Mouse (Mus musculus) ovary, adult 18-20 months (tissue): ENCODE measurements at regions not wholly inside any gene's neighbourhood (a gene's known extent, or its start where the extent isn't known, plus 50 kb on each side); places are given as distances from the start of the nearest gene placed in this dataset.
"Not testable (repeated sequence)": the region's sequence is repeated elsewhere in the genome, so short reads cannot be mapped to it uniquely, and the experiment has no call there.

Experiments
- DNase-seq: peaks from one replicate; pipeline ENCODE4 v3.0.0; 2022; ENCODE audit warnings: low spot score, mixed read lengths

DNA sequence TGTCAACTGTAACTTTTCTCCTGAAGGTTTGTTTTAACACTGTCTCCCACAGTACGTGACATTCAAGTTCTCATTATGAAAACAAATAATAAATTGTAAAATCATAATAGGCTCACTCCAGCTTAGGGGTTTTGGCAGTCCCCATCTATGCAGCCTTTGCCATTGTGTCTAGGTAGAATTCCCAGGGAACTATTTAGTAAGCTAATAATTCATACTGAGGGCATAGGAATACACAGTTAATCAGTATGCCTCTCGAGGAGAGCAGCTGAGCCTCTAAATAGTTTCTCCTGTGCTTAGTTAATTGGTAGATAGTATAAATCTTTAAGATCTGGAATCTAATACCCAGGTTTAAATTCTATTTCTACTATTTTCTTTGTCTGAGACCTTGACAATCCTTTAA, 191.7 kb downstream of the Tprg start:
- no peak for DNase-seq

DNA sequence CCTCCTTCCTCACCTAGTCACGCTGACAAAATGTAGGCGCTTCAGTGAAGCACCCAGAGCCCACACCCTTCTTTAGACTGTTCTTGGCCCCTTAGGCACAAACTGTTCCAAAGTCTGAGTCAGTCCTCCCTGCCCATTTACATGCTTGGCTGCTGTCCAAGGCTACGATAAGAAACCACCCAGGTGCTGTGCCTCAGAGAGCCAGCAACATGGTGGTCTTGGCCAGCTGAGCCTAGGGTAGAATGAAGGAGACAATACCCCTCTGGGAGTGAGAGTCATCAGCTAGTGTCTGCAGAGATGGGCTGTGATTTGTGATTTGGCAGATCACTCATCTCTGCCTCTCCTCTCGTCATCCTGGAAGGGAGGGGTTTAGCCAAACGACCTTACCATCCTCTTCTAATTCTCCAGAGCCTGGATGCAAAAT, 197.2 kb downstream of the Tprg start:
- DNase-seq = peak; percentile 6

DNA sequence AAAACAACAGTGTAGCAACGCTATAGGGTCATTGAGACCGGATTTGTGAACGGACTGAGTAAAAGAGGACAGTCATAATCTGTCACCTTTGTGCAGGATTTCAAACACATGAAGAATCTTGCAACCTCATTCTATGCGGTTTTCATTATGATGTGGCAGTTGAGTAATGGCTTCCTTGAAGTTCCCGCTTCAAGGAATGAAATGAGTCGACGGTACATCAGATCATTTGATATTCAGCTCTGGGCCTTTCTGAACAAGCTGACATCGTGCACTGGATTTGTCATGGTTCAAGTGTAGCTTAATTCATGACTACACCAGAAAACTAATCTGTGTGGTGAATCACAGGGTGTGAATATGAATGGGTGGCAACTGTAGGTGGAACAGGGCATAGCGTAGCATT, 198.4 kb downstream of the Tprg start:
- DNase-seq = no peak

DNA sequence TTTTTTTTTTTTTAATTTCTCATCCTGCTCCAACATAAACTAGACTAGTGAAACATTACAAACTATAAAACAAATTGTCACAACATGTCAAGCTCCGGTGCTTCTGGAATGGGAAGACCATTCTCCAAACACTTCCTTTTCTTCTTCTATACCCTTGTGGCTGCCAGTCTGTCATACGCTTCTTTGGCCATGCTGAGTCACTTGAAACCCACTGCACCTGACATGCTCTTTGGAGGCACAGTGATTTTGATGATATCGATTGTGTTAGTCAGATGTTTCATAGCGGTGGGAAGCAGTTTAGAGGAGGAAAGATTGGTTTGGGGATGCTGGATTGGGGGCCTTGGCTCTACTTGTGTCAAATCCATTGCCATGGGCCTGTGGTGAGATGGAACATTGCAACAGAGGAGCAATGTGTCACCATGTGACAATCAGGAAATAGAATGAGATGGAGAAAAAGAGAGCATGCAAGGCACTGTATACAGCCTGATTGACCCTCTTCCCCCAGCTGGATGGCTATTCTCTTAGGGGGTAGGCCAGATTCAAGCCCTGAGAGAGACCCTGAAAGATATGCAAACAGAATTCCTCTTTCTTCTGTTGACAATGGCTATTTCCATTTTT, 197.0 kb upstream of the Trp63 start:
- DNase-seq = no peak

DNA sequence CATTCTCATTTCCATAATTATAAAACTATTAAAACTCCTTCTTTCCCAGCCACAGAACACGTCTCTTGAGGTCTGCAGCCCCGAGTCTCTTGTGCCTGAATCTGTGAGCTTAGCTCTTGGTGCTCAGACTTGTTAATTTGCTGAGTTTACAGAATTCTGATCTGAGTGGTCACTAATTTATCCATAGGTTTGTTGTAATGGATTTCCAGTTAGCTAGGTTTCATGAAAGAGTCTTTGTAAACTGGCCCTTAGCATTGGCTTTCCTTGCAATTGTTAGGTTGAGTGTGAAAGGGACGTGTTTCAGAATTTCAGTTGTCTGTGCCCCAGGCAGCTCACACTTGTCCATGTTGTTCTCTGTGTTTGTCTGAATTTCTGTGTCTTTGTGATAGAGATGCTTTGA, 192.7 kb upstream of the Trp63 start:
- no peak for DNase-seq

DNA sequence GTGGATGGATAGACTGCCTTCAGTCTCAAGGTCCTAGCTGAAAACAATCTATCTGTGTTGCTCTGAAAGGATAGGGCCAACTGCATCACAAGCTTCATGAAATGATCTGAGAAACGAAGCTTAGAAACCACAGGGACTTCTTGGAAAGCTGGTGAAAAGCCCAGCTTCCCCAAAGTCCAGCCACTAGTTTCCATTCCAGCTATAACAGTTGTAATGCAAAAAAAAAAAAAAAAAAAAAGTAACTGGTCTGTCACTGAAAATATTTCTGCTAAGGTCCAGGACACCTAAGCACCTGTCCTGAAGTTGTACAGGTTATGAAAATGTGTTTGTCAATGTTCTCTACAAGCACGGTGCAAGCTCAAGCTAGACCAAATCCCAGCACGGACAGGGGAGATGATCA, 189.4 kb upstream of the Trp63 start:
- no peak for DNase-seq

DNA sequence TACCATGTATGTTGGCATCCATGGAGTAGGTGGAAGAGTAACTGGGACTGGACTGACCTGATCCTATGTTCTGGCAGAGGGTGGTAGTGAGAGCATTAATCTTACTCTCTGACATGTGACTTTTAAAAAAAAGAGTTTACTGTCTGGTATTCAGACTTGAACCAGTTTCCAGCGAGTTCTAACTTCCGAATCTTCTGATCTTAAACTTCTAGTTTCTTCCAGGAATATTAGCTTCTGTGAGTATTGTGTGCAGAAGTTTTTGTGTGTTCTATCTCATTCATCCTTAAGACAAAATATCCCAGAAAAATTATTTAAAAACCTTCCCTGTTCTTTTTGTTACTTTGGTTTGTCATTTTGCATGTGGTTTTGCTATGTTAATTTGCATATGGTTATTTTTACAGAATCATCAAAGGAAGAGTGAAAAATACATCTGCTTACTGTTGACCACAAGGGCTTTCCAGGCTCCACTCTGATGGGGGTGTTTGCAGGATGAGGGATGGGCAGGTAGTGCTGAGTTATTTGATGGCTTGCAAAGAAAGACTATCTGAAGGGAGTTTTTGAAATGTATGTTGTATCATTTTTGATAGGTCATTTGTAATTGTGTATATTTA, 187.9 kb upstream of the Trp63 start:
- no peak for DNase-seq

DNA sequence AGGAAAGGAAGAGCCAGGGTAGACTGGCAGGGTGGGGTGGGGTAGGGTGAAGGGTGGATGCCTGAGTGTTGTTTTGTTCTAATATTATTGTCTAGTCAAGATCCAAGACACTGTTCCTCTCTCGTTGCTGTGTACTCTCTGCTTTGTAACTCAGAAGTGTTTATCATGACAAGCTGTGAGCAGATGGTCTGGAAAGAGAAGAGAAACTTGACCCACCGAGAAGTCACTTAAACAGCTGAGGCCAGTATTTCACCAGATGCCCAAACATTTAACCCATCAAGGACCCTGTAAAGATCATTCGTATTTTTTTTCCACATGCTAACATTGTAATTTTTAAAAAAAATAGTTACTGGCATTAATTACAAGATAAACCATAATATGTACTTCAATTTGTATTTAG, 178.7 kb upstream of the Trp63 start:
- no peak for DNase-seq

DNA sequence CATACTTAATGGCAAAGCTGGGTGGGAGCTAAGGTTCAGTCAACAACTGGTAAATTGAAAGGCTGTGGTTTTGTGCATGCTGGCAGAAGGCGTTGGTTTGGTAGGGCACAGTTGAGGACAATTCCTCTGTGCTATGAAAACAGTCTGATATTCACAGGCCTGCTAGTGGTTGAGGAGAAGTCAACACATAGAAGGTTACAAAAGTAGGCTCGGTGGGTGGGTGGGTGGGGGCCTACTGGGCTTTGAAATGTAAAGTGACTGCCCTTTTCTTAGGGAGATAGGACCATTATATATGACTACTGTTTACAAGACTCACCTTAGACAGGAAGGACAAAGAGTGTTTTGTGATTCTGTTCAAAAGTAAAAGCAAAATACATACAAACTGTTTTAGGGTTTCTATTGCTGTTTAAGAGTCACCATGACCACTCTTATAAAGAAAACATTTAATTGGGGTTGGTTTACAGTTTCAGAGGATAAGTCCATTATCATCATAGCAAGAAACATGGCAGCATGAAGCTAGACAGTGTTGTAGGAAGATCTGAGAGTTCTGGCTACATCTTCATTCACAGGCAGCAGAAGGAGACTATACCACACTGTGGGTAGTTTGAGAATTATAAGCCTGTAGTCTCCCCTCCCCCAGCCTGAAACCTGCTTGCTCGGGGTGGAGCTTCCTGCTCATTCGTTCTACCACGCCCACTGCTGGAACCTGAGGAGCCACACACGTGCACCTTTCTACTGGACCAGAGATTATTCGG, 166.3 kb upstream of the Trp63 start:
- DNase-seq = no peak

DNA sequence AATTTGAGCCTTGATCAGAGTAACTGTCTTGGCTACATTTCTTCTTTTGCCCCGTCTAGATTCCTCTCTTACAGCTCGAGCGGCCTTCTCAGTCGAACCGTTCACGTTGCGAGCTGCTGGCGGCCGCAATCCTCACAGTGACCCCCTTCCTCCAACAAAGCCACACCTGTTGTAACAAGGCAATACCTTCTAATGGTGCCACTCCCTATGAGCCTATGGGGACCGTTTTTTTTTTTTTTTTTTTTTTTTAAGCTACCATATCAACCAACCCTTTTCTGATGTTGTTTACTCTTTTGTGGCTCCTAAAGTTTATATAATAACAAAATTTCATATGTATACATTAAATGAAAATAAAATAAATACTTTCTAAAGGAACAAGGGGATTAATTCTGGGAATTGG, 160.4 kb upstream of the Trp63 start:
- not testable (repeated sequence) for DNase-seq

DNA sequence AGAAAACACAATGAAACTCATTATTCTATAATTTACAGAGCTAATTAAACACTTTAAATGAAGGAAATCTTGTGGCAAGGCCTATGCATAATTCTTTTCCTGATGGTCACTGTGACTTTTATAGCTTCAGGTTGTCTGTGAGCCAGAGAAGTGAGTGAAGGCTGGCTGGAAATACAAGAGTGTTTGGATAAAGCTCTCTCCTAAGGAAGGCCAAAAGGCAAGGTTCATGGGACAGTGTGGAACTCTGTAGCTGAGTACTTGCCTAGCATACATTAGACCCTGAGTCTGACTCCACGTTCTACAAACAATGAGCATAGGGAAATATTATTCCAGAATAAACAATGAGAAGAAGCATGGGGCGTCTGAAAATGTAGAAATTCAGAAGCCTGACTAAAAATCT, 159.9 kb upstream of the Trp63 start:
- DNase-seq = no peak

DNA sequence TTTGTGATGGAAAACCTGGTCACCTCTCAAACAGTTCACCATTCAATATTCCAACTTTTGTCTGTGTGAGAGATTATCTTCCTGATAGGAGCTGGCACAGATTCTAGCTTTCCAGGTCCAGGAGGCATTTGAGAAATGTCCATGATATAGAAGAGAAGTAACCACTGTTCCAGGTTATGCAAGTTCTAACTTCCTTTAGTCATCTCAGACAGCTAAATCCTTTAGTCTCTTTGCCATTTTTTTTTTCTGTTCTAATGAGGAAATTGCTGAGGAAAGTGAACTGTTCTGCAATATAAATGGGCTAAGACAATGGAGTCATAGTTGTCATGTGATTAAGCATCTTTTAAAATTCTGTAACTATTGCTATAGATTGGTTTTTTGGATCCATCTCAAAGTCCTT, 155.7 kb upstream of the Trp63 start:
- no peak for DNase-seq

DNA sequence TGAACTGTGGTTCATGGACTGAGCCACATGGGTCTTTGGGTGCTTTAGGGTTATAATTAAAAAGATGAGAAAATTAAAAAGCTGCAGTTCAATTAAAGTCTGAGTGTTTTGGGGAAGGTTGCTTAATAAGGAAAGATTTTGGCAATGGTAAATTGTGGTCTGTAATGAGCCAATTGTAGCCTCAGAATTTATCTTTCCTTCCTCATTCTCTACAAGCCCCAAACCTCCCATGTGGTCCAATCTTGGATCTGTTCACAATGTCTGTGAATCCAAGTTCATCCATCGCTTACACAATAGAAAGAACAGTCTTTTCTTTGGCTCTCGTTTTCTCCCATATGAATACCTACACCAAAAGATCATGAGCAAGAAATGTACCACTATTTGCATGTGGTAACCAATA, 155.2 kb upstream of the Trp63 start:
- DNase-seq = no peak

DNA sequence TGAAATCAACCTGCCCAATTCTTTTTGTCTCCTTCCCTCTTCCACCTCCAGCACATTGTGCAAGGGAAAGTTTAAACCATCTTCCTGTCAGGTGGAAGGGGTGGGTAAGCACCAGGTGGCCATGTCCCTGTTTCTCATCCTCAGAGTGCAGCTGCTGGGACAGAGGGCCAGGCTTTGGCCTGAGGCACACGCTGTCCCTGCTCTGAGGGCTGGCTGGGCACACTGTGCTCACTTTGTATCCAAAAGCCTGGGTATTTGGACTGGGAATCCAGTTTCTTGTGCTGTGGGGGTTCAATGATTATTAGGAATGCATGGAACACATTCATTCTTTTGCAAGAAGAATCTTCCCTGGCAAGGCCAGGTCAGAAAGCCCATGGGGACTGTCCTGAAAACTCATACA, 153.9 kb upstream of the Trp63 start:
- DNase-seq = no peak

DNA sequence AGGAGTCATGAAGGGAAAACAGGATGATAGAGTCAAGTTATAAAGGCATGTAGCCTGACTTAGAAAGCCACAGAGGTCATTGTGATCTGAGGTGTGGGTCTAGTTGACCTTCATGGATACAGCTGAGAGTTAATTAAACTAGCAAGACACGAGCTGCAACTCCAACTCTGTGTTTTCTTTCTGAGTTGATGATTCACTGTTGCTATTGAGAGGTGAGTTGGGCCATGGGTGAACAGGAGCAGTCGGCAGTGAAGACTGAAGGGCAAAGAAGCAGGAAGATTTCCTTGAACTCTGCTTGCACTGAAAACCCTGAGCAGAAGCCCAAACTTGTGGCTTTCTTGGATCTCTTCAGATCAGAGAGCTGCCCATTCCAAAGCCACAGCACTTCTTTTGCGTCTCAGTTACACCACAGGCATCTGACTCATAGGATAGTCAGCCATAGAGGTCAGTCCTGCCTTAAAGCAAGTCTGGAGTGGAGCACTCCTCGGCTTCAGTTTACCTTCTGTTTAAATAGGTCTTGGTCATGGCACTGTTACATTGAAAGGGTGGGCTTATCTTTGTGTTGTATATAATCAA, 151.7 kb upstream of the Trp63 start:
- DNase-seq = peak; percentile 30

DNA sequence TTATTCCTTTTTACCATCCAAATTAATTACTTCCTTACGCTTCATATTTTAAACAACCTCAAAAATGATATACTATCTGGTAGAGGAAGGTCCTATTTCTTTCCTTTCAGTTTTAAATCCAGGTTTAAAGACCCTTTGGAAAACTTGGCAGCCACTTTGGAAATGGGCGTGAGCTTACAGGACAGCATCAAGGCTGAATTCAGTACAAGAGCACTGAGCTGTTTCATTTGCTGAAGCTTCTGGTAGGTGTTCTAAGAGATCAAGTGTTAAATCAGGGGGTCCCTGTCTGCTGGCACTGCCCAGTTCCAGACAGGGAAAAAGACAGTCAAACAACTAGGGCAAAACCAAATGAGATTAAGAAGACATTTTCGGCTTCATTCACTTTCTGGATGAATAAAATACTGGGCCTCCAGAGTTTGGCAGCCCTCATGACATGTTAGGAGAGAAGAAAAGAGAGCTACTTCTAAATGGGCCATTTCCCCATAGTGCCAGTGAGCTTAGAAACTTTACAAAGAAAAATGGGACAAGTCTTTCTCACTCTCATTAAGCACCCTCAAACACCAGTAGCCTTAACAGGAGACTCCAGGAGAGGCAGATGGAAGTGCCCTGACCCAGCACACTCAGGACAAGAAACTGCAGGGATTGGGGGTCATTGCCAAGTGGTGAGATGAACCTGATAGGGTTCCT, 150.9 kb upstream of the Trp63 start:
- no peak for DNase-seq

DNA sequence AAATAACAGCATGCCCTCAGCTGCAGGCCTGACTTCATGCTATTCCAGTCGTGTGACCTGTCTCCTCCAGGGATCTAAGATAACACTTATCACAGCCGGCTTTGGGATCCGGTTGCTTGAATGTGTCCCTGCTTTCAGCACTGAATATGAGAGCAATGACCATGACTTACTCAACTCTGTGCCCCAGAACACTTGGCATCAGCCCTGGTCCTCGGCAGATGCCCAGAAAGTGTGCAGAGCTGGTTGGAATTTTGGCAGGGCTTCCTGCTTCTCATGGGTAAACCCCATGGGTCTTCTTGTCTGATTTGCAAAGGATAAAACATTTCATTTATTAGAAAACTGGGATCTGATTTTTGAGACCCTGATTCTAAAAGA, 150.4 kb upstream of the Trp63 start:
- DNase-seq = peak; percentile 67

DNA sequence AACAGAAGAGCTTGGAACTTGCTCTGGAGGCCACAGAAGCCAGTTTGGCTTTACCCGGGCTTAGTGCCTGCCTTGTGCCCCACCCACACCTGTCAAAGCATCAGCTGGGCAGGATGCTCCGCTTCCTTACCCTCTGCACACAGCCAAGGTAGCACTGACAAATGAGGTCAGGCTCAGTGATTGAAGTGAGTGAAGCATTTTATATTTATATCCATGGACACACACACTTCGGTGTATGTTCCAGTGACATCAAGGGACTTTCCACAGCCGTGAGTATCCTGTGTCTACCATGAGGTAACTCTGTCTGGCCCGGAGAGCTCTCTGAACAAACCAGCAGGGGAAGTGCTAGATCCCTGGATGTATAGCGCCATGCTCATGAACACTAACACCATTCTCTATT, 147.0 kb upstream of the Trp63 start:
- DNase-seq = no peak

DNA sequence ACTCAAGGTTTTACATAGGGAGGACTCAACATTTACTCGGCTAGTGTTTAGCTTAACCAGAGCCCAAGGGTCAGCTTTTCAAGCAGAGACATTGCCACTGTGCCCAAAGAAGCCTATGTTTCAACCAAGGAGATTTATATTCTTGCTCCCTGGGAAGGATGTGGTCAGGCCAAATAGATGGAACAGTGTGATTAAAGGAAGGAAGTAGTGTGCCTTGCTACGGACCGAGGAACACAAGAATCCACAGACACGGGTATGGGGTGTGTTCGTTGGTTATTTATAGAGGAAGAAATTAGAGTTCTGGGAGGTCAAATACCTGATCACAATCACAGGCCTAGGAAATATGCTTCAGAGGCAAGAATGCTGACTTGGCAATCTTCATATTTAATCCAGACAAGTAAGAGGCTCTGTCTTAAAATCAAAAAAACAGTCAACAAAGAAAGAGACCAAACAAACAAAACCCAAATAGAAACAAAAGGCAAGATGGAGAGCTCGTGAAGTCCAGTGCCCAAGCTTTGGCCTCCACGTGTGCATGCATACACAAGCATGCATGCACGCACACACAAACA, 133.9 kb upstream of the Trp63 start:
- no peak for DNase-seq

DNA sequence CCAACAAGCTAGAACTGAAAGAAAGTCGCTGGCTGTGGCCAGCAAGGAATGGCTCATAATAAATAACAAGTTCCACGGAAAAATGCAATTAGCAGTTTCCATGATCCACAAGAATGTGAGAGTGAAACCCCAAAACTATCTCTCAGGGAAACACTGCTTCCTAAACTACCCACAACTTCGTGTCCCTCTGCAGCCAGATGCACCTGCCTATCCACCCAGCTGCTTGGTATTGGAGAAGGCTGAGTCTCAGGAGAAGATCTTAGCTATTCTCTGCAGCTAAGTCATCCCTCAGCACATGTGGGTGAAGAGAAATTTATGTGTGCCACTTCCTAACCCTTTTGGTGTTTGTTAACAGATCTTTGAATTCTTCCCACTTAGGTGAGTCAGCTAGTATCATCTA, 126.4 kb upstream of the Trp63 start:
- DNase-seq = no peak

DNA sequence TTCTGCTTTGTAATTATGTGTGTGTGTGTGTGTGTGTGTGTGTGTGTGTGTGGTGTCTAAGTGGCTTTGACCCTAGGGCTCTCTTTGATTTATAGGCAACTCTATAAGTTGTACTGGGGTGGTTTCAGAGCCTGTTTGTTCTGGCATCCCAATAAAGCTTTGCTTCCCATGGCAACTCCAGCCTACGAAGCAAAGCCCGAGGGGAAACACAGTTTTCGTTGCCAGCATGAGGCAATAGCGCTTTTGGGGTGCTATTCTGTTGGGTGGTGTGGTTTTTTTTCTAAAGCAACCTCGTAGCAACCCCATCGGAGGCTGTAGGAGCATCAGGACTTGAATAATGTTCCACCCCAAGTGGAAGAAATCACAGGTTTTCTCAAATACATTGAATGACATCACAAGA, 103.3 kb upstream of the Trp63 start:
- no peak for DNase-seq

DNA sequence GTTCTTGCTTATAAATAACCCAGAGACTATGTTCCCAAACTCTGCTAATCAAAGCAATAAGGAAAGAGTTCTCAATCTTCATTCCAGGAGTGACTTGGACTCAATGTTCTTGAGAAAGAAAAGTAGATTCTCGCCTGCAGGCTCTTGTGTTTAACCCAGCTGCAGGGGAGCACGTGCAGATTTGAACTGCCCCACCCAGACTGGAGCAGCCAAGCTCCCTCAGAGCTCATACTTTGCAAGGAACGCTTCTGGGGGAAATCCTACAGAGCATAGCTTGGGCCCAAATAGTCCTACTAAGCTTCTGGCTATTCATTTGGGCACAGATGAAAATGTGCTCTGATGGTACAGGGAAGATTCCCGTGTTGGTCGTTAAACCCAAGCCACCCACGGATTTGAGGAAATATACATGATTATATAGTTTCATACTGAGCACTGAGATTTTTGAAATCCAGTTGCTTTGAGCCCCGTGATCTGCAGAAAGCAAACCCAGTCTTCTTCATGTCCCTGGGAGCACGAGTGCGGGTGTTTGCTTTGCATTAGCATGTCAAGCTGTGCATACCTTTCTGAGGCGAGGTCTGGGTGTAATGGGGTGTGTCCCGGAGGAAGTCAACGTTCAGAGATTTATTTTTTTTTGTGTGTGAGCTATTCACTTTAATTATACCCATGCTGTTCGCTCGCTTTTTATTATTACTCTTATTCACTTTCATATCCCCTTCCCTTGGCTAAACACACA, 99.1 kb upstream of the Trp63 start:
- no peak for DNase-seq
